Mouse (Mus musculus) embryonic facial prominence, embryonic 10.5 days (tissue): ENCODE measurements at regions not wholly inside any gene's neighbourhood (a gene's known extent, or its start where the extent isn't known, plus 50 kb on each side); places are given as distances from the start of the nearest gene placed in this dataset.

Experiments used
- DNase-seq: peaks from one replicate; pipeline ENCODE4 v3.0.0-alpha.2; 2017; ENCODE audit warnings: low spot score
- H3K27ac ChIP-seq: fragments of 300-500 bp; sonication (generic); replicated peaks from 2 replicates; pipeline ENCODE4 v1.5.1; 2016; ENCODE audit warnings: mild to moderate bottlenecking
- H3K27me3 ChIP-seq: fragments of 300-500 bp; sonication (generic); replicated peaks from 2 replicates; pipeline ENCODE4 v1.6.1; 2016; ENCODE audit warnings: low read depth, mild to moderate bottlenecking; ENCODE audit not compliant: poor library complexity, severe bottlenecking
- H3K36me3 ChIP-seq: fragments of 300-500 bp; sonication (generic); replicated peaks from 2 replicates; pipeline ENCODE4 v1.6.1; 2016; ENCODE audit warnings: mild to moderate bottlenecking, moderate library complexity
- H3K4me1 ChIP-seq: fragments of 300-500 bp; sonication (generic); 2 replicates; pipeline ENCODE4 v1.6.1; 2016
- H3K4me3 ChIP-seq: fragments of 300-500 bp; sonication (generic); 2 replicates; pipeline ENCODE4 v1.5.1; 2016; ENCODE audit warnings: mild to moderate bottlenecking, moderate library complexity
- H3K9me3 ChIP-seq: fragments of 300-500 bp; sonication (generic); 2 replicates; pipeline ENCODE4 v1.6.1; 2016; ENCODE audit warnings: mild to moderate bottlenecking
- WGBS: fragments of 180-500 bp; shearing (Covaris S2); methylation state at CpG from one replicate; pipeline ENCODE4 v1.1.7; 2016; 5-methylcytosine and 5-hydroxymethylcytosine counted together

DNA sequence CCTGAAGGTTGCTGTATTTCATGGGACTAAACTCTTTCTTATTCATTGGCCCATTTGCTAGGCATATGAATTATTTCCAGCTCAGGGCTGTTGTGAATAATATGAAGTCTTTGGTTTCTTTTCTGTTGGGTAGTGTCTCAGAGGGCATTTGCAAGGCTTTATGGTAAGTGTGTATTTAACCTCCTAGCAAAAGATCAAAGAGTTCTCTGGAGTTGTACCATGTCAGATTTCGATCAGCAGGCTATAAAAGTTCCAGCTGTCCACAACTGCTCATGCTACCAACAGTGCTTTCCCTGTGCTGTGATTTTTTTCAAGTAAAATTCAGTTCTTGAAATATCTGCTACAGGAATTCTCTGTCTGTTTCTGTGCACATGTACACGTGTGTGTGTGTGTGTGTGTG, 165.5 kb upstream of the Zc3h12c start:
- whole genome bisulfite sequencing, result 70% methylated on average over 2 of the region's 2 CpGs

DNA sequence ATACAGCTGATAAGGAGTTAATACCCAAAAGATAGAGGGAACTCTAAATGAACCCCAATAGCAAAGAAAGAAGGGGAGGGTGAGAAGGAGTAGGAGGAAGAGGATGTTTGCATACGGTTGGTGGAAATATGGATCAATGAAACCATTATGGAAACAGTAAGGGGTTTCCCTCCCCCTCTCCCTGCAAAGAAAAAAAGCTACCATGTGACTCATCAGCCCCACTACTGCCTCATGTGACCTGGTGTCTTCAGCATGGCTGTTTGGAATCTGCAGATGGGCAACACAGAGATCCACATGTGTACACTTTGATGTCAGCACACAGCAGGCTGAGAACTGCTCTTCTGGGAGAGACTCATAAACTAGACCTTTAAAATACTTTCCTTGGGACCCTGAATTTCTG, 163.4 kb upstream of the Zc3h12c start:
- 76% methylated on average over 1 of the region's 1 CpGs for WGBS
- DNase-seq, result no peak

More for the DNA sequence above, 165.5 kb upstream of the Zc3h12c start:
- no peaks in the 10 kb centered on the region for H3K36me3 ChIP-seq
- no peak overlapping the region for H3K4me3 ChIP-seq
- H3K9me3 ChIP-seq, result no peaks in the 10 kb centered on the region
- no peak overlapping the region for H3K27ac ChIP-seq
- H3K4me1 ChIP-seq, result no peaks in the 10 kb centered on the region
- no peak for DNase-seq
- H3K27me3 ChIP-seq, result no peaks in the 10 kb centered on the region

DNA sequence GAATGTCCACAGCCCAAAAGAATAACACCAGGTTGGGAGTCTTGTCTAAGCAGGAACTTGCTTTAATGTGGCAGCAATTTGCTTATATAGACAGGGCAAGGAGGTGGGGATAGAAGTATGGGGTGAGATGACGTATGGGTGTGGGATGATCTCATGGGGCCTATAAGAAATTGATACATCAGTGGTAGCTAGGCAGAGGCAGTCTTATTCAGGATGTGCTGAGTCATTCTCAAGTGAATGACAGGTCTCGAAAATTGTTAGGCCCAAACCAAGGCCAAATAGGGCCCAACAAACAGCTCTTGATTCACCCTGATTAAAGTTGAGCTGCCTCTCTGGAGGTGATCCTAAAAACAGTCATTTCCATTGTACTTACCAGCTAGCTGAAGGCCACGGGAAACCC, 162.3 kb upstream of the Zc3h12c start:
- 76% methylated on average over 3 of the region's 3 CpGs for WGBS
- no peak overlapping the region for H3K27ac ChIP-seq
- no peaks in the 10 kb centered on the region for H3K27me3 ChIP-seq
- no peaks in the 10 kb centered on the region for H3K4me1 ChIP-seq
- DNase-seq, result no peak
- no peaks in the 10 kb centered on the region for H3K9me3 ChIP-seq
- H3K36me3 ChIP-seq, result no peaks in the 10 kb centered on the region
- no peak overlapping the region for H3K4me3 ChIP-seq

More for the DNA sequence above, 163.4 kb upstream of the Zc3h12c start:
- Histone ChIP-seq H3K4me1 (no peaks in the 10 kb centered on the region), H3K27ac (no peak overlapping the region), H3K27me3 (no peaks in the 10 kb centered on the region), H3K4me3 (no peak overlapping the region), H3K9me3 (no peaks in the 10 kb centered on the region), H3K36me3 (no peaks in the 10 kb centered on the region)

DNA sequence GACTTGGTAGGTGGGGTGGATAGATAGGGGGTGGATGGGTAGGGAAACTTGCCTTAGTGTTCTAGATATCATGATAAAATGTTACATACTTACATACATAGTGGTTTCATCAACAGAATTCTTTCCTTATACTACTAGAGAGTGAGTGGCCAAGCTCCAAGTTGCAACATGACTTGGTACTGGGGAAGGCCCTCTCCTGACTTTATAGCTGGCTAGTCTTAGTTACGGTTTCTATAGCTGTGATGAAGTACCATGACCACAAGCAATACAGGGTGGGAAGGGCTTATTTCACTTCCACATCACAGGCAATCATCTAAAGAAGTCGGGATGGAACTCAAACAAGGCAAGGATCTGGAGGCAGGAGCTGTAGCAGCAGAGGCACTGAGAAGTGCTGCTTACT, 156.0 kb upstream of the Zc3h12c start:
- Histone ChIP-seq H3K4me3 (no peak overlapping the region), H3K9me3 (no peaks in the 10 kb centered on the region), H3K4me1 (no peaks in the 10 kb centered on the region), H3K27me3 (no peaks in the 10 kb centered on the region), H3K36me3 (no peaks in the 10 kb centered on the region), H3K27ac (no peak overlapping the region)
- no peak for DNase-seq
- WGBS, result 92% methylated on average over 2 of the region's 2 CpGs

DNA sequence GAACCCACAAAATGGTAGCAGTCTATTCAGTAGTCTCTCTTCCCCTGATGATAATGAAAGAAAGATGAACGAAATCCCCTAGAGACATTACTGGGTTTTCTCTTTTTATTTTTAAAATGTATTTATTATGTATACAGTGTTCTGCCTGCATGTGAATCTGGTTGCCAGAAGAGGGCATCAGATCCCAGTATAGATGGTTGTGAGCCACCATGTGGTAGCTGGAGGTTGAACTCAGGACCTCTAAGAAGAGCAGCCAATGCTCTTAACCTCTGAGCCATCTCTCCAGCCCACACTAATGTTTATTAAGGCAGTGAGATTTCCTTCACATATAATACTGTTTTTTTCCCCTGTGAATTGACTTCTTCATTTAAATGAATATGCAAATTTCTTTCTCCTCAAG, 155.4 kb upstream of the Zc3h12c start:
- H3K27me3 ChIP-seq, result no peaks in the 10 kb centered on the region
- H3K4me1 ChIP-seq, result no peaks in the 10 kb centered on the region
- WGBS, result 67% methylated on average over 1 of the region's 1 CpGs
- no peaks in the 10 kb centered on the region for H3K9me3 ChIP-seq
- no peak for DNase-seq
- H3K4me3 ChIP-seq, result no peak overlapping the region
- no peaks in the 10 kb centered on the region for H3K36me3 ChIP-seq
- H3K27ac ChIP-seq, result no peak overlapping the region

DNA sequence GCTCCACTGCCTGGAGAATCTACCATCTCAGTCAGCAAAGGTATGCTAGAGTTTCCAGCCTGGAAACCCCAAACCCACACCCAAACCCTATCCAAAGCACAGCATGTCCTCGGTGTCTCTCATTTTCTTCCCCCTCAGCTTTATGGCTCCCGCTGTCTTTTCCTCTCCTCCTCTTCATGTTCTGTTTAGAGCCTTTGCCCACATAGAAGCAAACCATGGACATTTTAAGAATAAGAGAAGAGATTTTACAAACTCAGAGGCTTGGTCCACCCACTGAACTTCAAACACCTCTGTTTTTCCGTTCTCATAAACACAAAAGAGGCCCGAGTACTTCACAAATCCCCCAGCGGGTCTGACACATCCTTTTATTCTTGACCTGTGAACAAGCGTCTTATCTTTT, 154.9 kb upstream of the Zc3h12c start:
- DNase-seq, result no peak

DNA sequence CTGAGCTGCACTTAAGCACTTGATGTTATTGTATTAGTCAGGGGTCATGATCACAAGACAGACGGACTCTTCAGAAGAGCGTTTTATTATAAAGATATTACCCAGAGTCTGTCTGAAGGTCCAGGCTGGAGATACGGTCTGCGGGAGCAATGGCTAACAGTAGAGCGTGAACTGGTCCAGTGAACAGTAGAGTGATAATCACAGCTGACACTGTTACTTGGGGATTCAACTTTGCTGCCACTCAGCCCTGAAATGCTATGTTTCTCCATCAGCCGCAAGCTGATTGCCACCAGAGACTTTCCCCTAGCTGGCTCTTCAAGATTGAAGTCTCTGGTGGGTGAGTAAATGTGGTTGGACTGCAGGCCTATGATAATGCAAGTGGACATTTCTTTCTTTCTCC, 133.1 kb upstream of the Zc3h12c start:
- Histone ChIP-seq H3K9me3 (no peaks in the 10 kb centered on the region), H3K27ac (no peak overlapping the region), H3K4me1 (no peaks in the 10 kb centered on the region), H3K36me3 (no peaks in the 10 kb centered on the region), H3K27me3 (no peaks in the 10 kb centered on the region), H3K4me3 (no peak overlapping the region)
- no peak for DNase-seq
- WGBS, result 88% methylated on average over 6 of the region's 6 CpGs

More for the DNA sequence above, 154.9 kb upstream of the Zc3h12c start:
- Histone ChIP-seq H3K36me3 (no peaks in the 10 kb centered on the region), H3K9me3 (no peaks in the 10 kb centered on the region), H3K27me3 (no peaks in the 10 kb centered on the region), H3K4me1 (no peaks in the 10 kb centered on the region), H3K27ac (no peak overlapping the region), H3K4me3 (no peak overlapping the region)
- 92% methylated on average over 6 of the region's 6 CpGs for WGBS

DNA sequence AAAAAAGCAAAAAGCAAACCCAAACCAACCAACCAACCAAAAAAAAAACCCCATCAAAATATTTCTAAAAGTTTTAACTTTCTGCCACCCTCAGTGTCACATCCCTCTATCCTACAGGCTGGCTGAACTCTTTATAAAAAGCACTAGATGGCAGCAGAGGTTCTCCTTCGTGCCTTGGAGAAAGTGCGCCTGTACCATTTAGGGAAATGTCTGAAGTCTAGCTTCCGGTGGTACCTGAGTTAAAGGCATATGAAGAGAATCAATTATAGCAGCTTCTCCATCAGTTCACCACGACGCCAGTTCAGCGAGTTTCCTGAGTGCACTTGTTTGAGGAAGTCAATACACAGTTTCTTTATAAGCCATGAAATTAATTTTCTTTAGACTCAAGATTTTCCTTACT, 130.0 kb upstream of the Zc3h12c start:
- no peaks in the 10 kb centered on the region for H3K36me3 ChIP-seq
- 12% methylated on average over 6 of the region's 6 CpGs for WGBS
- peak; percentile 31 for DNase-seq
- no peaks in the 10 kb centered on the region for H3K9me3 ChIP-seq
- no peaks in the 10 kb centered on the region for H3K4me1 ChIP-seq
- H3K4me3 ChIP-seq, result no peak overlapping the region
- H3K27ac ChIP-seq, result no peak overlapping the region
- H3K27me3 ChIP-seq, result no peaks in the 10 kb centered on the region

DNA sequence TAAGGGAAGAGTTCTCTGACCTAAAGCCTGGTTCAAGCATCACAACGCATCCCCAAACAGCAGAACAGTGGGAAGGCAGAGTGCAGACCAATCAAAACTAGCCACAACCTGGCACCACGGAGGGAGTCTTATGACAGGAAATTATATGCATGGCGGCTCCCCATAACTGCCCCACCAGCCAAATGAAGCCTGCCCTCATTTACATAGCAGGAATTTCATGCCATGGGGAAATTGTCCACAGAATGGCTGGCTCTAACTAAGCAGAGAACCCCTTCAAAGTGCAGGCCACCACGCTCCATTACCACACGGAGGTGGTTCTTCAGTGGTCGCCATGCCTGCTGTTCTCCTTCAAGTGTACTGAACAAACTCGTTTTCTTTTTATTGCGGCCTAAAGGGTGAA, 126.3 kb upstream of the Zc3h12c start:
- H3K27me3 ChIP-seq, result no peaks in the 10 kb centered on the region
- no peak overlapping the region for H3K4me3 ChIP-seq
- DNase-seq, result no peak
- WGBS, result 86% methylated on average over 8 of the region's 8 CpGs
- no peaks in the 10 kb centered on the region for H3K9me3 ChIP-seq
- no peaks in the 10 kb centered on the region for H3K4me1 ChIP-seq
- no peak overlapping the region for H3K27ac ChIP-seq
- no peaks in the 10 kb centered on the region for H3K36me3 ChIP-seq

DNA sequence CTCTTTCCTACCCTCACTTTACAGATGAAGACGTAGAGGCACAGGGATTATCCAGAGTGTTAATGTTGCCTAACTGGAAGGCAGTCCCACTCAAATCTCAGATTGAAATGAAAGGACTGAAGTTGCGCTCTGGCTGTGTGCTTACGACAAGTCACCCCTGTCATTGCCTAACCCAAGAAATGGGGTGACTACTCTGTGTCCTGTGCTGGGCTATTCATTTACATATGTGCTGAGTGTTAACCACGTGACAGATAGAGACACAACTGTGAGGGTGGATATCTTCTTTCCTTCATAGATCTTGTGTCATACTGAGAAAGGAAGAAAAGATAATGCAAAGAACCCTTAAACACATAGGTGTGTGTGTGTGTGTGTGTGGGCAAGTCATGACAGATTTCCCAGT, 120.7 kb upstream of the Zc3h12c start:
- 77% methylated on average over 4 of the region's 4 CpGs for WGBS
- Histone ChIP-seq H3K4me3 (no peak overlapping the region), H3K27me3 (no peaks in the 10 kb centered on the region), H3K4me1 (peaks cover 6% of the 10 kb centered on the region; the same call in 1 of the 2 replicates), H3K27ac (no peak overlapping the region), H3K36me3 (no peaks in the 10 kb centered on the region), H3K9me3 (no peaks in the 10 kb centered on the region)
- DNase-seq, result no peak

DNA sequence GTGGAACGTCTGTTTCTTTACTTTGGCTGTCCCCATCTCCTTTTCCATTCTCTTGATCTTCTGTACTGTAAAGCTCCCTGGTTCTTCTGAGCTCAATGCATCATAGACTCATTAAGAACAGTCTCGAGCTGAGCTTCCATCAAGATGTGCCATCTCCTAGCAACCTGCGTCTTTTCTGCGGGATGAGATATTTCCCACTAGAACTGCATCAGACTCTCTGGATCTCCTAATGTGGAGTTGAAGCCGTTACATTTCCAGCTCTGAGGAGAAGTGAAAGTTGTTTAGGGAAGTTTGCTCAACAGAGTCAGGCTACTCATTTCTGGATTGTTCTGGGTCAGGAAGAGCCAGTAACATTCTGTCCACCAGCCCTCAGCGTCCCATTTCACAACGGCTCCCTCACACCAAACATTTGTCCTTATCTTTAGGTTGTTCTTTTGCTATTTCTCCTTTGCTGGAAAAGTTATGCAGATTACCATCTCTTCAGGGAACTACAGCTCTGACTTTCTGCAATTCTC, 119.4 kb upstream of the Zc3h12c start:
- H3K4me3 ChIP-seq, result no peak overlapping the region; the same call in 1 of the 2 replicates
- no peak overlapping the region for H3K27ac ChIP-seq
- WGBS, result 77% methylated on average over 7 of the region's 7 CpGs
- H3K27me3 ChIP-seq, result no peaks in the 10 kb centered on the region; the same call in 1 of the 2 replicates
- H3K9me3 ChIP-seq, result no peaks in the 10 kb centered on the region
- peaks cover 9% of the 10 kb centered on the region; the same call in 1 of the 2 replicates for H3K4me1 ChIP-seq
- H3K36me3 ChIP-seq, result no peaks in the 10 kb centered on the region
- DNase-seq, result no peak

DNA sequence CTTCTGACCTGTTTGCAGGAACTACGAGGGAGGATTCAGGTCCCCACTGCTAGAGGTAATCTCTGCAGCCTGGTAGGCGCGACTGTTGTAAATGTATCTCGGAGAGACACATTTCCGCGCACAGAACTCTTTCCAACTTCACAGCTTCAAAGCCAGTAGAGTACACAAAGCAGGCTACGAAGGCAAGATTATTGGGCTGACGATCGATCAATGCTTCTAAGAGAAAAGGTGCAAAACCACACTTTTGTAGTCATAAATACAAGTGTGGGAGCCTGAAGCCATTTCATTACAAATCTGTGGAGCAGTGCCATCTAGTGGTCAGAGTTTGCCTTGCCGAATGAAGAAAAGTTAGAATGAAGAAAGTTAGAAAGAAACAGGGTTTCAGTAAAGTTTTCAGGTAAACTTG, 118.9 kb upstream of the Zc3h12c start:
- Histone ChIP-seq H3K27ac (no peak overlapping the region), H3K27me3 (no peaks in the 10 kb centered on the region; the same call in 1 of the 2 replicates), H3K4me3 (peak overlapping the region; percentile 50), H3K9me3 (no peaks in the 10 kb centered on the region), H3K36me3 (no peaks in the 10 kb centered on the region), H3K4me1 (peaks cover 9% of the 10 kb centered on the region; the same call in 1 of the 2 replicates)
- 9% methylated on average over 10 of the region's 10 CpGs for WGBS
- peak; percentile 56 for DNase-seq

DNA sequence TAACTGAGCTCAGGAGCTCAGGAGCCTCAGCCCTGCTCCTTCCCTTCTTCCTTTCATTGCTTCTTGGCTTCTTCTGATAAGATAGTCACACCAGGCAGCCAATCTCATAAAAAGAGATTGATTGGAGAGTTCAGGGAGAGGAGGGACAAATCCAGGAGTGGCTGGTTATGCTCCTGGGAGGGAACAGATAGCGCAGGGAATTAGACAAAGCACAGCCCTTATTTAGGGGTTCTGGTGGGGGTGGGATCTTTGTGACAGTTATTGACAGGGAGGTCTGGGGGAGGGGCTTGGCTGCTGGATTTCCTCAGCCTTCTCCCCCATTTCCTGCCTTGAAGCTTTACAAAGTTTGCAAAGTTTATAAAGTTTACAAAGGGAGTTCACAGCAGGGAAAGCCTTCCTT, 117.7 kb upstream of the Zc3h12c start:
- 37% methylated on average over 1 of the region's 1 CpGs for WGBS
- peaks cover 9% of the 10 kb centered on the region; the same call in 1 of the 2 replicates for H3K4me1 ChIP-seq
- H3K27ac ChIP-seq, result no peak overlapping the region

More for the DNA sequence above, 117.7 kb upstream of the Zc3h12c start:
- peak; percentile 10 for DNase-seq
- Histone ChIP-seq H3K27me3 (no peaks in the 10 kb centered on the region; the same call in 1 of the 2 replicates), H3K4me3 (no peak overlapping the region), H3K36me3 (no peaks in the 10 kb centered on the region), H3K9me3 (no peaks in the 10 kb centered on the region)
